Mouse (Mus musculus) neural tube, embryonic 11.5 days (tissue): ENCODE data around the gene Gpr146. TPM values are rescaled to one million over a fixed set of nuclear protein-coding genes. Genes with fewer than 3 reads are reported as not detected.

Source experiments
- ATAC-seq: fragments of 200-750 bp; cut with Nextera tagmentation; 2 replicates; pipeline ENCODE4 v1.8.0; 2017; ENCODE audit warnings: moderate number of reproducible peaks, mild to moderate bottlenecking, moderate TSS enrichment, moderate library complexity; ENCODE audit not compliant: insufficient read depth, low FRiP score, low TSS enrichment
- DNase-seq: peaks from one replicate; pipeline ENCODE4 v3.0.0-alpha.2; 2015; ENCODE audit warnings: low spot score
- H3K27ac ChIP-seq: fragments of 300-500 bp; sonication (generic); 2 replicates; pipeline ENCODE4 v1.5.1; 2014; ENCODE audit warnings: low read depth, mild to moderate bottlenecking, low read length
- H3K27me3 ChIP-seq: fragments of 300-500 bp; sonication (generic); 2 replicates; pipeline ENCODE4 v1.6.1; 2014; ENCODE audit warnings: mild to moderate bottlenecking, low read length, mixed read lengths; ENCODE audit not compliant: control insufficient read depth, insufficient read depth
- H3K36me3 ChIP-seq: fragments of 300-500 bp; sonication (generic); 2 replicates; pipeline ENCODE4 v1.6.1; 2014; ENCODE audit warnings: mild to moderate bottlenecking, low read length, moderate library complexity, mixed read lengths; ENCODE audit not compliant: control insufficient read depth, insufficient read depth
- H3K4me1 ChIP-seq: fragments of 300-500 bp; sonication (generic); 2 replicates; pipeline ENCODE4 v1.6.1; 2014; ENCODE audit warnings: low read length, mixed read lengths; ENCODE audit not compliant: control insufficient read depth, insufficient read depth
- H3K4me2 ChIP-seq: fragments of 300-500 bp; sonication (generic); 2 replicates; pipeline ENCODE4 v1.6.1; 2014; ENCODE audit warnings: low read depth, mild to moderate bottlenecking, moderate library complexity
- H3K4me3 ChIP-seq: fragments of 300-500 bp; sonication (generic); 2 replicates; pipeline ENCODE4 v1.5.1; 2014; ENCODE audit warnings: low read depth, low read length
- H3K9ac ChIP-seq: fragments of 300-500 bp; sonication (generic); 2 replicates; pipeline ENCODE4 v1.6.1; 2014; ENCODE audit warnings: mild to moderate bottlenecking, low read length
- H3K9me3 ChIP-seq: fragments of 300-500 bp; sonication (generic); 2 replicates; pipeline ENCODE4 v1.6.1; 2016; ENCODE audit warnings: low read length; ENCODE audit not compliant: control insufficient read depth
- WGBS: fragments of 180-500 bp; shearing (Covaris S2); extraction: QIAGEN DNeasy Blood & Tissue Kit; methylation state at CpG from one replicate; pipeline ENCODE4 v1.1.7; 2014; 5-methylcytosine and 5-hydroxymethylcytosine counted together
- polyA plus RNA-seq: library from polyadenylated mRNA; unstranded; fragments of >200 nt; fragmentation: Nextera tagmentation; extraction: Ambion mirVana; gene quantifications from 2 replicates; pipeline ENCODE4 v1.2.1, GENCODE M21; 2014

Gene Gpr146
- polyA plus RNA-seq, 1 experiment from 2014 or later = 2.4 TPM

- Histone ChIP-seq H3K27me3 (no peaks in the 10 kb centered on the region), H3K4me2 (no peak overlapping the region), H3K9ac (no peak overlapping the region), H3K36me3 (no peaks in the 10 kb centered on the region), H3K9me3 (0 out of 2 replicates have a peak, but pooled peaks cover 2% of the 10 kb centered on the region), H3K4me1 (peaks cover 16% of the 10 kb centered on the region), H3K4me3 (no peak overlapping the region), H3K27ac (no peak overlapping the region)
- DNase-seq (no peak), ATAC-seq (no peak)
- WGBS = 92% methylated on average over 4 of the region's 4 CpGs
Measured at GRCm38 (mm10) chr5:139416942-139417341, 39.4 kb downstream of the Gpr146 start.

DNA sequence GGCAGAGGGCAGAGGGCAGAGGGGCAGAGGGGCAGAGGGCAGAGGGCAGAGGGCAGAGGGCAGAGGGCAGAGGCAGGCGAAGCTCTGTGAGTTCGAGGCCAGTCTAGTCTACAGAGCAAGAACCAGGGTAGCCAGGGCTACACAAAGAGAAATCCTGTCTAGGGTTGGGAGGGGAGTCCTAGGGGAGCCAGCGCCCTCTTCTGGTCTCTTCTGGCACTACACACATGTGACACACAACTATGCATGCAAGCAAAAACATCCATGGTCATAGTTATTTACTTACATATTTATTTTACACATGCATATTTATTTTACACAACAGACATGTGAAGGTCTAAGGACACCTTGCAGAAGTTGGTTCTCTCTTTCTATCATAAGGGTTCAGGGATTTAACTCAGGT, 40.0 kb downstream of the Gpr146 start:
- 82% methylated on average over 3 of the region's 3 CpGs for WGBS
- Histone ChIP-seq H3K4me3 (no peak overlapping the region), H3K9ac (no peak overlapping the region), H3K27ac (peak overlapping the region; percentile 82; the same call in 1 of the 2 replicates), H3K27me3 (no peaks in the 10 kb centered on the region), H3K9me3 (0 out of 2 replicates have a peak, but pooled peaks cover 2% of the 10 kb centered on the region), H3K4me1 (peaks cover 16% of the 10 kb centered on the region), H3K4me2 (no peak overlapping the region), H3K36me3 (no peaks in the 10 kb centered on the region)
- DNase-seq (no peak), ATAC-seq (no peak)

DNA sequence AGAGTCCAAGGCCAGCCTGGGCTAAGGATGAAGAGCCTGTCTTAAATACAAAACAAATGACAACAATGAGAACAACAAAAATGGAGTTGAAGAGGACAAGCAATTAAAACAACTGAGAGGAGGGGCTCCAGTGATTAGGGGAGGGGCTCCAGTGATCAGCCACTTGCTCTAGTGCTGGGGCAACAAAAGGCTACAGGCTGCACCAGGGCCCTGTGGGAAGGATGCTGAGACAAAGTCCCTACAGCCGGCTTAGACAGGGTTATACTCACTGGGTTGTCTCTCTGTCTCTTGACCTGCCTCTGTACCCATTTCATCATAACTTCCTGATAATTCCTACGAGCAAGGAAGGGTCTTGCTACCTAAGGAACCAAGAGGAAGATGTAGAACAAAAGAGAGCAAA, 40.6 kb downstream of the Gpr146 start:
- Histone ChIP-seq H3K4me3 (no peak overlapping the region), H3K9ac (peak overlapping the region; percentile 18; the same call in 1 of the 2 replicates), H3K27ac (peak overlapping the region; percentile 82), H3K4me2 (no peak overlapping the region), H3K36me3 (no peaks in the 10 kb centered on the region), H3K27me3 (no peaks in the 10 kb centered on the region), H3K9me3 (0 out of 2 replicates have a peak, but pooled peaks cover 2% of the 10 kb centered on the region), H3K4me1 (peaks cover 17% of the 10 kb centered on the region)
- ATAC-seq (no peak), DNase-seq (no peak)
- WGBS = 38% methylated on average over 2 of the region's 2 CpGs

DNA sequence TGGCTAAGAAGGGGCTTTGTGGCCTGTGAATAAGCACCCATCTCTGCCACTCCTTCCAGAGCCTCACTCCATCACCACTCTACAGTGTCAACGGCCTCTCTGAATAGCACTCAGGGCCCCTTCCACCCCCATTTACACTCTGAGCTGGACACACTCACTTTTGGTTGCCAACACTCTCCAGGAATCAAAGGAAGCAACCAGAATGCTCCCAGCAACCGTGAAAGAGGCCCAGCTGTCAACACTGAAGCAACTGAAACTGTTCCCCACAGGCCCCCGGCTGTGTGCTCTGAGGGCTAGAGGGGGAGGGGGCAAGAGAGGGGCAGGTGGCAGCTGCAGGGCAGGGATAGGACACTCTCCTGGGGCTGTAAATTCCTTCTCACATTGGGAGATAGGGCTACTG, 41.1 kb downstream of the Gpr146 start:
- H3K27me3 ChIP-seq = no peaks in the 10 kb centered on the region
- DNase-seq (peak; percentile 59), ATAC-seq (peak; percentile 87)
- no peak overlapping the region for H3K4me2 ChIP-seq
- peak overlapping the region; percentile 82 for H3K27ac ChIP-seq
- peaks cover 21% of the 10 kb centered on the region for H3K4me1 ChIP-seq
- 0 out of 2 replicates have a peak, but pooled peaks cover 2% of the 10 kb centered on the region for H3K9me3 ChIP-seq
- no peaks in the 10 kb centered on the region for H3K36me3 ChIP-seq
- WGBS = 8% methylated on average over 3 of the region's 3 CpGs
- H3K4me3 ChIP-seq = no peak overlapping the region
- no peak overlapping the region for H3K9ac ChIP-seq

GRCm38 (mm10) chr5:139423026-139423865, 45.7 kb downstream of the Gpr146 start, which contains the start of gene Gper1:
Gene Gper1 (plus strand): TSS chr5:139423151.
- 59% methylated on average over 21 of the region's 21 CpGs for WGBS
- DNase-seq (no peak), ATAC-seq (no peak)
- H3K9ac ChIP-seq = peak within 1 kb of the TSS; percentile 33
- H3K4me3 ChIP-seq = no peak within 1 kb of the TSS
- H3K9me3 ChIP-seq = no peaks in the 10 kb centered on the region
- no peak within 1 kb of the TSS for H3K4me2 ChIP-seq
- no peak within 1 kb of the TSS for H3K27ac ChIP-seq
- peaks cover 19% of the 10 kb centered on the region for H3K4me1 ChIP-seq
- no peaks in the 10 kb centered on the region for H3K27me3 ChIP-seq
- no peaks in the 10 kb centered on the region for H3K36me3 ChIP-seq

DNA sequence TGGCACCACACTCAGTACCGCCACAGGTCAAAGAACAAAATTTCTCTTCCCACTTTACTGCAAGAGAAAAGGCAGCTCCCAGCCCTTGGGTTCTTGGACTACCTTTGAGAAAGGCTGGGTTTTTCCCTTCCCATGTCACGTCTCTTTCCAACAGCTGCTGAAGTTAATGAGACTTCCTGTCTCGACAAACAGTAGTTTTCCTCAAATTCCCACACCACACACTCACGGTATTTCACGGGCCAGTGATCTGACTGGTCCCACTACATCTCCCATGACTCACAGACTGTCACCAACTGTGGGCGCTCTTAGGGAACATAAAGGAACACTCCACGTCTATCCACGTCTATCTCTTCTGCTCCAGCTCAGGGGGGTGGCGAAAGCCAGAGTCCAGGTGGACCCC, 47.7 kb downstream of the Gpr146 start:
- DNase-seq (no peak), ATAC-seq (no peak)
- Histone ChIP-seq H3K4me3 (no peak overlapping the region), H3K9me3 (no peaks in the 10 kb centered on the region), H3K27ac (no peak overlapping the region), H3K36me3 (no peaks in the 10 kb centered on the region), H3K9ac (no peak overlapping the region), H3K27me3 (no peaks in the 10 kb centered on the region), H3K4me1 (peaks cover 12% of the 10 kb centered on the region), H3K4me2 (no peak overlapping the region)
- WGBS = 79% methylated on average over 9 of the region's 9 CpGs

DNA sequence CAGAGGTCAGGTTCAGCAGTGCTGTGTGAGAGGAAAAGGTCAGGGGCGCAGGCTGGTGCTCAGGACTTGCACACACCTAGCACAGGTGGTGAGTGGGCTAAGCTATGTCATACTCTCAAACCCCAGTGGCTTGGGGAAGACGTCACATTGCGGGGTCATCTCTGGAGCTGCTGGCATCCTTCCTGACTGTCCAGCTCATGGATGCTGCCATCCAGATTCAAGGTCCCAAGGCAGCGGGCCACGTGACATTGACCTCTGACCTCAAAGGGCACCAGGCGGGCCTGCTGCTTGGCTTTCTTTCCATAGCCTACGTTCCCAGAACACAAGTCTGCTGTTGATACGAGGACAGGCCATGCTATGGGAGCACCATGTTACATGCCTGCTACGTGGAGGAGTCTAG, 49.5 kb downstream of the Gpr146 start:
- Histone ChIP-seq H3K4me2 (no peak overlapping the region), H3K27ac (no peak overlapping the region), H3K27me3 (no peaks in the 10 kb centered on the region), H3K36me3 (no peaks in the 10 kb centered on the region), H3K4me1 (peaks cover 16% of the 10 kb centered on the region), H3K9me3 (no peaks in the 10 kb centered on the region), H3K4me3 (no peak overlapping the region), H3K9ac (no peak overlapping the region)
- 91% methylated on average over 9 of the region's 9 CpGs for WGBS
- DNase-seq (no peak), ATAC-seq (no peak)

- H3K9me3 ChIP-seq = no peaks in the 10 kb centered on the region
- H3K4me1 ChIP-seq = peaks cover 16% of the 10 kb centered on the region
- H3K36me3 ChIP-seq = no peaks in the 10 kb centered on the region
- H3K4me2 ChIP-seq = no peak overlapping the region
- no peaks in the 10 kb centered on the region for H3K27me3 ChIP-seq
- DNase-seq (no peak), ATAC-seq (no peak)
- 89% methylated on average over 9 of the region's 9 CpGs for WGBS
- no peak overlapping the region for H3K9ac ChIP-seq
- H3K27ac ChIP-seq = no peak overlapping the region
- H3K4me3 ChIP-seq = no peak overlapping the region
Measured at GRCm38 (mm10) chr5:139427989-139428388, 50.5 kb downstream of the Gpr146 start.

- H3K36me3 ChIP-seq = no peaks in the 10 kb centered on the region
- ATAC-seq = no peak
- no peaks in the 10 kb centered on the region for H3K9me3 ChIP-seq
- no peak overlapping the region for H3K9ac ChIP-seq
- no peak for DNase-seq
- H3K27ac ChIP-seq = 0 out of 2 replicates have a peak overlapping the region, but pooled peaks have one; percentile 8
- no peaks in the 10 kb centered on the region for H3K27me3 ChIP-seq
- no peak overlapping the region for H3K4me3 ChIP-seq
- 60% methylated on average over 12 of the region's 12 CpGs for WGBS
- H3K4me1 ChIP-seq = peaks cover 20% of the 10 kb centered on the region
- H3K4me2 ChIP-seq = no peak overlapping the region
Measured at GRCm38 (mm10) chr5:139429818-139430341, 52.4 kb downstream of the Gpr146 start.
